Mouse (Mus musculus) erythroblast, embryonic 14.5 days (primary cell): Measurements from ENCODE around the gene Best3. TPM values are rescaled to one million over a fixed set of nuclear protein-coding genes. Genes with fewer than 3 reads are reported as not detected.

Experiments used
- H3K27me3 ChIP-seq: 2 replicates; pipeline ENCODE4 v1.6.1; 2012; ENCODE audit warnings: inconsistent platforms; ENCODE audit not compliant: control insufficient read depth
- H3K36me3 ChIP-seq: 2 replicates; pipeline ENCODE4 v1.6.1; 2012; ENCODE audit warnings: mild to moderate bottlenecking, inconsistent platforms; ENCODE audit not compliant: control insufficient read depth
- H3K4me1 ChIP-seq: 2 replicates; pipeline ENCODE4 v1.6.1; 2012; ENCODE audit warnings: inconsistent platforms; ENCODE audit not compliant: control insufficient read depth
- H3K4me3 ChIP-seq: replicated peaks from 2 replicates; pipeline ENCODE3; 2012; ENCODE audit warnings: moderate library complexity, mild to moderate bottlenecking, inconsistent platforms
- H3K9me3 ChIP-seq: 2 replicates; pipeline ENCODE4 v1.6.1; 2012; ENCODE audit warnings: low read length, inconsistent platforms, mixed read lengths; ENCODE audit not compliant: control insufficient read depth
- GATA1 ChIP-seq: IDR thresholded peaks from 2 replicates; pipeline ENCODE4 v1.6.1; 2012; ENCODE audit warnings: low read length, inconsistent platforms, mixed read lengths
- TAL1 ChIP-seq: IDR thresholded peaks from 3 replicates; pipeline ENCODE4 v1.6.1; 2012; ENCODE audit warnings: low read length, inconsistent platforms, mixed read lengths
- polyA plus RNA-seq: library from polyadenylated mRNA; stranded (reverse); fragments of >175 nt; gene quantifications from 2 replicates; pipeline ENCODE4 v1.2.3, GENCODE M21; 2012

Best3 gene
- polyA plus RNA-seq, 1 experiment: not detected

DNA sequence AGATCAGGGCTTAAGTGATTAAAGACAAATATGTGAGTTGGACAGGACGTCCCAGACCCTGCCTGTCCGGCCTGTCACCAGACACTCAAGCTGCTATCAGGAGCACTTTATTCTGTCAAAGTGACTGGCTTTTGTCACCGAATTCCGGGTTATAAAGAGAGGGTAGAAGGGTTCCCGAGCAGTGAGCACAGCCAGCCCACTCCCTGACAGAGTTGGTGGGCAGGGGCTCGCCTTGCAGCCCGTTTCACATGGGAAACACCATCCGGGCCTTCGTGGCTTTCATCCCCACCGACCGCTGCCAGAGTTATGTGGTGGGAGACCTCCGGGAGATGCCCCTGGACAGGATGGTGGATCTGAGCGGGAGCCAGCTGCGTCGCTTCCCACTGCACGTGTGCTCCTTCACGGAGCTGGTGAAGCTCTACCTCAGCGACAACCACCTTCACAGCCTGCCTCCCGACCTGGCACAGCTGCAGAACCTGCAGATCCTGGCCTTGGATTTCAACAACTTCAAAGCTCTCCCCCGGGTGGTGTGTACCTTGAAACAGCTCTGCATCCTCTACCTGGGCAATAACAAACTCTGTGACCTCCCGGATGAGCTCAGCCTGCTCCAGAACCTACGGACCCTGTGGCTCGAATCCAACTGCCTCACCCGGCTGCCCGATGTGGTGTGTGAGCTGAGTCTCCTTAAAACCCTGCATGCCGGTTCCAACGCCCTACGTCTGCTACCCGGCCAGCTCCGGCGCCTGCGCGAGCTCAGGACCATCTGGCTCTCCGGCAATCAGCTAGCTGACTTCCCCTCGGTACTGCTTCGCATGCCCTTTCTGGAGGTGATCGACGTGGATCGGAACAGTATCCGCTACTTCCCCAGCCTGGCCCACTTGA, 59.3 kb downstream of the Best3 start, which contains the start of gene Lrrc10:
Gene Lrrc10, plus strand, starts transcription at position 167 of the 882 bp plus-strand sequence.
- H3K4me1 ChIP-seq: peaks cover 10% of the 10 kb centered on the region
- H3K9me3 ChIP-seq: no peaks in the 10 kb centered on the region
- no peak for TF ChIP-seq GATA1
- no peak for TF ChIP-seq TAL1
- no peak within 1 kb of the TSS for H3K4me3 ChIP-seq
- peaks cover 22% of the 10 kb centered on the region for H3K27me3 ChIP-seq
- peaks cover 22% of the 10 kb centered on the region for H3K36me3 ChIP-seq

DNA sequence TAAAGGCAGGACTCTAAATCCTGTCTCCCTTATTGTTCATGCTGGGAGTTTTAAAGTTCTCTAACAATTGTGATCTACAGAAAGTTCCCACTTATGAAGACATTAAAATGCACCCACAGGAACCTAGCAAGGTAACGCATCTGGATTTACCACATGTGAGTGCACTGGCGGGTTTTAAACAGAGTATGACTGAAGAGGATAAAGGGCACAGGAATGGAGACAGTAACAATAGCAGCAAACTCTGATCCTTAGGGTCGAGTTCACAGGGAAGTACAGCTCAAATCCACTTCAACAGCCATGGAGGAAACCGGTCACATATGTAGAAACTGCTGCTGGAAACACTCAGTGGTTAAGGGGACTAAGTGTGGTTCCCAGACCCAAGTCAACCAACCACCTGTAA, 63.1 kb downstream of the Best3 start:
- no peak overlapping the region for H3K4me3 ChIP-seq
- peaks cover under 1% of the 10 kb centered on the region for H3K4me1 ChIP-seq
- TF ChIP-seq GATA1 (no peak), TAL1 (no peak)
- H3K36me3 ChIP-seq: peaks cover 60% of the 10 kb centered on the region
- H3K27me3 ChIP-seq: peaks cover 20% of the 10 kb centered on the region
- no peaks in the 10 kb centered on the region for H3K9me3 ChIP-seq

DNA sequence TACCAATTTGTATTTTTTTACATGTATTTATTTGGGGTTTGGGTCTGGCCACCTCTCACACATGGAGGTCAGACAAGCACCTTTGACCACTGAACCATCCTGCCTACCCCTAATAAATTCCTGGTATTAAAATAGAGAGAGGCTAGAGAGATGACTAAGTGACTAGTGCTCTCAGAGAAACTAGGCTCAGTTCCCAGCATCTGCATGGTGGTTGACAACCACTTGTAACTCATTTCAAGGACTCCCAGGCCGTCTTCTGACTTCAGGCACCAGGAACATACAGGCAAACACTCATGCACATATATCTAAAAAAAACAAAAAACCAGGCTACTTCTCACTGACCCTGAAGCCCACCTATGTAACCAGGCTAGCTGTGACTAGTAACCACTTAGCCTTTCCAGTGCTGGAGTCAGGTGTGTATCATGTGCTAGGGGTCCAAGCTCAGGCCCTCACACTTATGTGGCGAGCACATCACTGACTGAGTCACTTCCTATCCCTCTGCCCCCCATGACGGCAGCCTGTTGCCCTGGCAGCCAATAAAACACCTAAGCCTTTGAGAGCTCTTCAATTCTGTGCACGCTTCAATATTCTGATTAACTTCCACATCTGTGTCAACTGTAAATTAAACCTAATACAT, 64.0 kb downstream of the Best3 start:
- H3K36me3 ChIP-seq: peaks cover 69% of the 10 kb centered on the region
- no peak for TF ChIP-seq TAL1
- no peak for TF ChIP-seq GATA1
- H3K9me3 ChIP-seq: no peaks in the 10 kb centered on the region
- H3K27me3 ChIP-seq: peaks cover 17% of the 10 kb centered on the region
- H3K4me3 ChIP-seq: no peak overlapping the region
- H3K4me1 ChIP-seq: no peaks in the 10 kb centered on the region

DNA sequence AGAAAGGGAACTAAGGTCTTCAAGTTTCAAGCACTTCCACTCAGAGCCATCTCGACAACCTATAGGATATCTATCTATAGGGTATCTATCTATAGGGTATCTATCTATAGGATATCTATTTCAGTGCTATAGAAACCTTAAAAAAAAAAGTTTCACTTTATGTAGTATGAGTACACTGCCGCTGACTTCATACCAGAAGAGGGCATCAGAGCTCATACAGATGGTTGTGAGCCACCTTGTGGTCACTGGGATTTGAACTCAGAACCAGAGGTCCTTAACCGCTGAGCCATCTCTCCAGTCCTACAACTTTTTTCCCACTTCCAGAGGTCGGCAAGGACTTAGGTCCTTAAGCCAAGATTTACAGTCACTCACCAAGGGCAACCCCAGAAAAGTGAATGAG, 69.6 kb downstream of the Best3 start:
- peaks cover 16% of the 10 kb centered on the region for H3K4me1 ChIP-seq
- TF ChIP-seq TAL1: no peak
- TF ChIP-seq GATA1: no peak
- no peaks in the 10 kb centered on the region for H3K27me3 ChIP-seq
- no peak overlapping the region for H3K4me3 ChIP-seq
- no peaks in the 10 kb centered on the region for H3K9me3 ChIP-seq
- peaks cover 100% of the 10 kb centered on the region for H3K36me3 ChIP-seq

DNA sequence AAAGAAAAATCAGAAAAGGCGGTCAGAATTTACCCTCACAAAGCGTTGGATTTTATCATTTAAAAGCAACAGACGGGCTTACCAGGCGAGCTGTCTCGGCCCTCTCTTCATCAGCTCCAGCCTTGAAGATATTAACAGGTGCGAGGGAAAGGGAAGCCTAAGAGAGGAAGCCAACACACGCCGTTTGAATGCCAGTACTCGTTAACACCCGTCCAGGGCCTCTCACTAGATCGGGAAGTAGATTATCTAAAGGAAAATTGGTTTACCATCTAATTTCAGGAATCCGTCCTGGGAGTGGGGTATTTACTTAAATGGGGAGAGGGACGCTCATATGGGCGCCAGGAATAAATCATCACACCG, 76.8 kb downstream of the Best3 start:
- no peaks in the 10 kb centered on the region for H3K9me3 ChIP-seq
- H3K36me3 ChIP-seq: peaks cover 43% of the 10 kb centered on the region
- H3K4me3 ChIP-seq: peak overlapping the region; percentile 99
- H3K27me3 ChIP-seq: no peaks in the 10 kb centered on the region
- peaks cover 41% of the 10 kb centered on the region for H3K4me1 ChIP-seq
- TF ChIP-seq GATA1 (peak; percentile 83), TAL1 (no peak)

DNA sequence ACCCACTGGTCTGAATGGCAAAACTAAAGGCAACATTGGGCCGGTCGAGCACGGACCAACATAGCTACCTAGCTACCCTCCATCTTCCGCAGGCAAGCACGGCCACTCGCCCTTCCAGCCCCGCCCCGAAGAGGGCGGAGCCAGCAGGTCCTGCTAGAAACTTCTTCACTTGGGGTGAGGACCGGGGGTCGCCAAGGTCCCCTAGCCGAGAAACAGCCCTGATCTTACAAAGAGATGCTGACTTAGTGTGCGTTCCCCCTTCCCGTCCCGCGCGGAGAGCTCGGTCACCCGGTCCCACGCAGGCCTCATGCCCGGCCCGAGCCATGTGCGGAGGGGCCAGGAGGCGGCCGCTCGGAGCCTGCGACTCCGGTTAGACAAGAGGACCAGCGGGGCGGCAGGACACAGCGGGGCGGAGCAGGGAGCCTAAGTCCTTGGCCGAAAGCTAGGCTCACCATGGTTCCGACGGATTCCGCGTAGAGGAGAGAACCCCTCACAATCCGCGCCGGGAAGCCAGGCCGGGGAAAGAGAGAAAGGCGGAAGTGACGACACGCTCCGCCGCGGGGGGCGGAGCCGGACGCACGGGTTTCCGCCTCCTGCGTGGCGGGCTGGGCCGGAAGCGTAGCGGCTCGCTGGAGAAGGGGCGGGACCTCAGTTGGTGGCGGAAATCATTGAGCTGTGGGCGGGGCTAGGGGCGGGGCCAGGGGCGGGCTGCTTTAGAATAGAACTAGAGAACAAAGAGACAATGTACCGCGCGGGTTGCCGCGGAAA, 77.3 kb downstream of the Best3 start, which contains the start of gene Cct2:
Gene Cct2, minus strand, starts transcription at position 561 of the 768 bp plus-strand sequence.
- H3K27me3 ChIP-seq: no peaks in the 10 kb centered on the region
- H3K4me1 ChIP-seq: peaks cover 40% of the 10 kb centered on the region
- H3K36me3 ChIP-seq: peaks cover 37% of the 10 kb centered on the region
- H3K4me3 ChIP-seq: peak within 1 kb of the TSS; percentile 99
- no peak for TF ChIP-seq GATA1
- no peak for TF ChIP-seq TAL1
- H3K9me3 ChIP-seq: no peaks in the 10 kb centered on the region

DNA sequence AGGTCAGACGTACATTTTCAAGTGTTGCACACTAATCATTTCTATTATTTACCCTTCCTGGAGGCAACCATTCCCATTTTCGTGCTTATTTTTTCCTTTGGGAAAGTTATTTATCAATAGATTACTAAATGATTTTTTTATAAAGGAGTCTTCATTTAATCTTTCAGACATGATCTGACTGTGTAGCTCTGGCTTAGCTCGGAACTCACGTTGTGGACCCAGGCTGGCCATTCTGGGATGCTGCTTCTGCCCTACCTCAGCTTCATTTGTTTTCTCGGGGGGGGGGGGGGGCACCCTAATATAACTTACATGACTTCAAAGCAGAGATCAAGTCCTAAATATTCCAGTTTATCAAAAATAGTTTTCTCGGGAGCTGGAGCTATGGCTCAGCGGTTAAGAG, 78.0 kb downstream of the Best3 start:
- Histone ChIP-seq H3K36me3 (peaks cover 35% of the 10 kb centered on the region), H3K4me1 (peaks cover 34% of the 10 kb centered on the region), H3K27me3 (no peaks in the 10 kb centered on the region), H3K4me3 (peak overlapping the region; percentile 99), H3K9me3 (no peaks in the 10 kb centered on the region)
- no peak for TF ChIP-seq TAL1
- TF ChIP-seq GATA1: no peak

DNA sequence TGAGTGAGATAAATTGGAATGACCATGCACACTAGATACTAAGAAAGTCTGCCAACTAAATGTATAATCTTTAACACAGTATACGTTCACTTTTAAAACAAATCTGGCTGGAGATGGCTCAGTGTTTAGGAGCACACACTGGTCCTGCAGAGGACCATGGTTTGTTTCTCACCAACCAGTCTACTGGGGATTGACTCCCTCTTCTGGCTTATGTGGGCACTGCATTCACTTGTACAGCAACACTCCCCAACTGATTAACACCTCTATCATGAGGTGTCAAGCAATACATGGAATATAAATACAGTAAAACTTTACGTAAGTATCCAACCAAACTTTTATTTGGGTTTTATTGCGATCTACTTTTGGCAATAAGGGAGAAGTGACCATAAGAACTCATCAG, 83.0 kb downstream of the Best3 start:
- TF ChIP-seq TAL1: no peak
- TF ChIP-seq GATA1: no peak
- no peaks in the 10 kb centered on the region for H3K27me3 ChIP-seq
- H3K4me1 ChIP-seq: peaks cover 4% of the 10 kb centered on the region
- H3K36me3 ChIP-seq: peaks cover 55% of the 10 kb centered on the region
- H3K9me3 ChIP-seq: peaks cover 3% of the 10 kb centered on the region
- H3K4me3 ChIP-seq: no peak overlapping the region
